Mouse (Mus musculus) heart, adult 2 months (tissue): Measurements from ENCODE around the gene Cdh22.

ENCODE experiments used
- CTCF ChIP-seq: fragments of 200-600 bp; IDR thresholded peaks from 2 replicates; pipeline ENCODE4 v1.8.1; 2022; ENCODE audit warnings: antibody characterized with exemption, mild to moderate bottlenecking, moderate library complexity
- EP300 ChIP-seq: fragments of 200-500 bp; IDR thresholded peaks from 2 replicates; pipeline ENCODE4 v1.6.1; 2011; ENCODE audit warnings: low read depth, low read length, control low read depth; ENCODE audit not compliant: insufficient read depth
- POLR2A ChIP-seq: fragments of 200-500 bp; IDR thresholded peaks from 2 replicates; pipeline ENCODE4 v1.6.1; 2011; ENCODE audit warnings: mild to moderate bottlenecking, low read depth, low read length, control low read depth; ENCODE audit not compliant: insufficient read depth

- TF ChIP-seq CTCF (no peak), EP300 (no peak), POLR2A (no peak)
Measured at GRCm38 (mm10) chr2:165275124-165275640, 40.5 kb upstream of the Cdh22 start.
